Mouse (Mus musculus) midbrain, embryonic 13.5 days (tissue): ENCODE measurements around the gene Tmprss7. TPM values are rescaled to one million over a fixed set of nuclear protein-coding genes. Genes with fewer than 3 reads are reported as not detected.
A peak's percentile ranks its signal among the peaks of the same experiment; 100 is the strongest.

Experiments
- ATAC-seq: fragments of 200-750 bp; cut with Nextera tagmentation; 2 replicates; pipeline ENCODE4 v1.8.0; 2017; ENCODE audit warnings: mild to moderate bottlenecking, moderate TSS enrichment, moderate library complexity
- H3K27ac ChIP-seq: fragments of 300-500 bp; sonication (generic); 2 replicates; pipeline ENCODE4 v1.5.1; 2015; ENCODE audit warnings: inconsistent platforms, mild to moderate bottlenecking, moderate library complexity
- H3K27me3 ChIP-seq: fragments of 300-500 bp; sonication (generic); 2 replicates; pipeline ENCODE4 v1.6.1; 2015; ENCODE audit warnings: mild to moderate bottlenecking, inconsistent platforms
- H3K36me3 ChIP-seq: fragments of 300-500 bp; sonication (generic); 2 replicates; pipeline ENCODE4 v1.6.1; 2015; ENCODE audit warnings: mild to moderate bottlenecking, inconsistent platforms
- H3K4me1 ChIP-seq: fragments of 300-500 bp; sonication (generic); replicated peaks from 2 replicates; pipeline ENCODE4 v1.6.1; 2015; ENCODE audit warnings: inconsistent platforms
- H3K4me2 ChIP-seq: fragments of 300-500 bp; sonication (generic); replicated peaks from 2 replicates; pipeline ENCODE4 v1.6.1; 2015; ENCODE audit warnings: moderate library complexity, mild to moderate bottlenecking, inconsistent platforms
- H3K4me3 ChIP-seq: fragments of 300-500 bp; sonication (generic); replicated peaks from 2 replicates; pipeline ENCODE4 v1.5.1; 2015; ENCODE audit warnings: mild to moderate bottlenecking, inconsistent platforms
- H3K9ac ChIP-seq: fragments of 300-500 bp; sonication (generic); replicated peaks from 2 replicates; pipeline ENCODE4 v1.6.1; 2015; ENCODE audit warnings: mild to moderate bottlenecking, inconsistent platforms
- H3K9me3 ChIP-seq: fragments of 300-500 bp; sonication (generic); 2 replicates; pipeline ENCODE4 v1.6.1; 2016; ENCODE audit warnings: mild to moderate bottlenecking, inconsistent platforms
- WGBS: fragments of 180-500 bp; shearing (Covaris S2); methylation state at CpG from one replicate; pipeline ENCODE4 v1.1.7; 2015; 5-methylcytosine and 5-hydroxymethylcytosine counted together
- polyA plus RNA-seq: library from polyadenylated mRNA; unstranded; fragments of >200 nt; fragmentation: Nextera tagmentation; extraction: Ambion mirVana; gene quantifications from 2 replicates; pipeline ENCODE4 v1.2.1, GENCODE M21; 2015

Tmprss7 gene
- polyA plus RNA-seq: 0.32 and 0.63 TPM in 2 replicates

- Histone ChIP-seq H3K27me3 (no peaks in the 10 kb centered on the region), H3K4me1 (peaks cover 30% of the 10 kb centered on the region), H3K9me3 (no peaks in the 10 kb centered on the region), H3K4me2 (no peak within 1 kb of the TSS), H3K9ac (no peak within 1 kb of the TSS), H3K27ac (no peak within 1 kb of the TSS), H3K4me3 (no peak within 1 kb of the TSS), H3K36me3 (no peaks in the 10 kb centered on the region)
- no peak for ATAC-seq
- WGBS: 70% methylated on average over 10 of the region's 10 CpGs
Measured at GRCm38 (mm10) chr16:45693558-45693957, at the start of gene Tmprss7. Tmprss7 (minus strand) TSS chr16:45693658.

- no peaks in the 10 kb centered on the region for H3K27me3 ChIP-seq
- ATAC-seq: peak; percentile 98
- H3K27ac ChIP-seq: peak within 1 kb of the TSS; percentile 94
- H3K4me2 ChIP-seq: peak within 1 kb of the TSS; percentile 61
- H3K4me1 ChIP-seq: peaks cover 17% of the 10 kb centered on the region
- under 1% methylated on average over 51 of the region's 51 CpGs for WGBS
- no peaks in the 10 kb centered on the region for H3K9me3 ChIP-seq
- peak within 1 kb of the TSS; percentile 75 for H3K4me3 ChIP-seq
- H3K36me3 ChIP-seq: no peaks in the 10 kb centered on the region
- H3K9ac ChIP-seq: peak within 1 kb of the TSS; percentile 90
Measured at GRCm38 (mm10) chr16:45742615-45743476, 49.4 kb upstream of the Tmprss7 start, which contains the start of gene Abhd10. Abhd10 (minus strand) TSS chr16:45742955.

GRCm38 (mm10) chr16:45737880-45738279 lies 44.4 kb upstream of the Tmprss7 start:
- H3K27me3 ChIP-seq: no peaks in the 10 kb centered on the region
- H3K27ac ChIP-seq: no peak overlapping the region
- no peak overlapping the region for H3K4me3 ChIP-seq
- H3K36me3 ChIP-seq: peaks cover 37% of the 10 kb centered on the region
- H3K4me2 ChIP-seq: no peak overlapping the region
- no peak overlapping the region for H3K9ac ChIP-seq
- peaks cover 9% of the 10 kb centered on the region for H3K4me1 ChIP-seq
- 92% methylated on average over 8 of the region's 8 CpGs for WGBS
- ATAC-seq: no peak
- no peaks in the 10 kb centered on the region for H3K9me3 ChIP-seq

GRCm38 (mm10) chr16:45736724-45737123 lies 43.3 kb upstream of the Tmprss7 start:
- Histone ChIP-seq H3K4me1 (peaks cover 9% of the 10 kb centered on the region), H3K27me3 (no peaks in the 10 kb centered on the region), H3K27ac (no peak overlapping the region), H3K4me2 (no peak overlapping the region), H3K4me3 (no peak overlapping the region), H3K9ac (no peak overlapping the region), H3K9me3 (no peaks in the 10 kb centered on the region), H3K36me3 (peaks cover 45% of the 10 kb centered on the region)
- WGBS: 96% methylated on average over 3 of the region's 3 CpGs
- no peak for ATAC-seq

GRCm38 (mm10) chr16:45729163-45729562 lies 35.7 kb upstream of the Tmprss7 start:
- Histone ChIP-seq H3K4me1 (peaks cover 11% of the 10 kb centered on the region), H3K4me3 (no peak overlapping the region), H3K36me3 (peaks cover 35% of the 10 kb centered on the region), H3K9ac (no peak overlapping the region), H3K27me3 (no peaks in the 10 kb centered on the region), H3K27ac (no peak overlapping the region), H3K4me2 (no peak overlapping the region), H3K9me3 (no peaks in the 10 kb centered on the region)
- 87% methylated on average over 5 of the region's 5 CpGs for WGBS
- ATAC-seq: no peak

GRCm38 (mm10) chr16:45724742-45725102 lies 31.3 kb upstream of the Tmprss7 start:
- Histone ChIP-seq H3K4me2 (peak overlapping the region; percentile 64), H3K9me3 (no peaks in the 10 kb centered on the region), H3K9ac (peak overlapping the region; percentile 87), H3K4me1 (peaks cover 45% of the 10 kb centered on the region), H3K27me3 (no peaks in the 10 kb centered on the region), H3K27ac (peak overlapping the region; percentile 98), H3K36me3 (peaks cover 28% of the 10 kb centered on the region), H3K4me3 (peak overlapping the region; percentile 62)
- 0% methylated on average over 10 of the region's 10 CpGs for WGBS
- ATAC-seq: peak; percentile 83

- WGBS: under 1% methylated on average over 30 of the region's 30 CpGs
Measured at GRCm38 (mm10) chr16:45724061-45724741, 30.7 kb upstream of the Tmprss7 start, which contains the start of gene Tagln3. Tagln3 (minus strand) TSS chr16:45724608.

GRCm38 (mm10) chr16:45723172-45723901 lies 29.9 kb upstream of the Tmprss7 start:
- H3K4me3 ChIP-seq: peak overlapping the region; percentile 62
- H3K9me3 ChIP-seq: no peaks in the 10 kb centered on the region
- no peaks in the 10 kb centered on the region for H3K27me3 ChIP-seq
- H3K4me2 ChIP-seq: peak overlapping the region; percentile 64
- peak overlapping the region; percentile 87 for H3K9ac ChIP-seq
- H3K36me3 ChIP-seq: peaks cover 36% of the 10 kb centered on the region
- peaks cover 51% of the 10 kb centered on the region for H3K4me1 ChIP-seq
- peak overlapping the region; percentile 98 for H3K27ac ChIP-seq
- ATAC-seq: peak; percentile 53
- 26% methylated on average over 6 of the region's 6 CpGs for WGBS

More at GRCm38 (mm10) chr16:45724061-45724741, 30.7 kb upstream of the Tmprss7 start, which contains the start of gene Tagln3:
- Histone ChIP-seq H3K36me3 (peaks cover 28% of the 10 kb centered on the region), H3K27me3 (no peaks in the 10 kb centered on the region), H3K4me3 (peak within 1 kb of the TSS; percentile 62), H3K27ac (peak within 1 kb of the TSS; percentile 98), H3K4me2 (peak within 1 kb of the TSS; percentile 64), H3K4me1 (peaks cover 50% of the 10 kb centered on the region), H3K9me3 (no peaks in the 10 kb centered on the region), H3K9ac (peak within 1 kb of the TSS; percentile 87)
- ATAC-seq: peak; percentile 94

- Histone ChIP-seq H3K4me1 (peaks cover 51% of the 10 kb centered on the region), H3K4me2 (peak overlapping the region; percentile 64), H3K9me3 (no peaks in the 10 kb centered on the region), H3K27me3 (no peaks in the 10 kb centered on the region), H3K4me3 (peak overlapping the region; percentile 62), H3K9ac (peak overlapping the region; percentile 87), H3K36me3 (peaks cover 43% of the 10 kb centered on the region), H3K27ac (peak overlapping the region; percentile 98)
- ATAC-seq: no peak
- WGBS: 44% methylated on average over 3 of the region's 3 CpGs
Measured at GRCm38 (mm10) chr16:45722460-45722951, 29.0 kb upstream of the Tmprss7 start.

GRCm38 (mm10) chr16:45720022-45720630 lies 26.7 kb upstream of the Tmprss7 start:
- Histone ChIP-seq H3K4me2 (peak overlapping the region; percentile 64), H3K27me3 (no peaks in the 10 kb centered on the region), H3K36me3 (peaks cover 64% of the 10 kb centered on the region), H3K4me1 (peaks cover 44% of the 10 kb centered on the region), H3K9me3 (no peaks in the 10 kb centered on the region), H3K4me3 (peak overlapping the region; percentile 62; the same call in 1 of the 2 replicates), H3K27ac (no peak overlapping the region), H3K9ac (peak overlapping the region; percentile 16; the same call in 1 of the 2 replicates)
- ATAC-seq: no peak
- 93% methylated on average over 10 of the region's 10 CpGs for WGBS

- Histone ChIP-seq H3K9ac (no peak overlapping the region), H3K27ac (no peak overlapping the region; the same call in 1 of the 2 replicates), H3K36me3 (peaks cover 81% of the 10 kb centered on the region), H3K4me2 (no peak overlapping the region), H3K27me3 (no peaks in the 10 kb centered on the region), H3K4me3 (no peak overlapping the region), H3K9me3 (no peaks in the 10 kb centered on the region), H3K4me1 (peaks cover 49% of the 10 kb centered on the region)
- no peak for ATAC-seq
- 96% methylated on average over 4 of the region's 4 CpGs for WGBS
Measured at GRCm38 (mm10) chr16:45718296-45718695, 24.8 kb upstream of the Tmprss7 start.
